Mouse (Mus musculus) neural tube, embryonic 14.5 days (tissue): ENCODE measurements at regions not wholly inside any gene's neighbourhood (a gene's known extent, or its start where the extent isn't known, plus 50 kb on each side); places are given as distances from the start of the nearest gene placed in this dataset. TPM values are rescaled to one million over a fixed set of nuclear protein-coding genes. Genes with fewer than 3 reads are reported as not detected.

Experiments
- microRNA-seq: library from miRNA; unstranded; fragments of <30 nt; microRNA quantifications from one replicate; pipeline ENCODE4, GENCODE M21; 2016

Small RNA genes lying in the stretch of these regions (microRNA-seq; reads per million reads assigned to microRNA genes)
- not detected for gene Mir6350
